Mouse (Mus musculus): ENCODE results near the gene Hdac9.
A peak's percentile ranks its signal among the peaks of the same experiment; 100 is the strongest.
"Not testable (repeated sequence)": the region's sequence is repeated elsewhere in the genome, so short reads cannot be mapped to it uniquely, and the experiment has no call there.

Gene Hdac9

DNA sequence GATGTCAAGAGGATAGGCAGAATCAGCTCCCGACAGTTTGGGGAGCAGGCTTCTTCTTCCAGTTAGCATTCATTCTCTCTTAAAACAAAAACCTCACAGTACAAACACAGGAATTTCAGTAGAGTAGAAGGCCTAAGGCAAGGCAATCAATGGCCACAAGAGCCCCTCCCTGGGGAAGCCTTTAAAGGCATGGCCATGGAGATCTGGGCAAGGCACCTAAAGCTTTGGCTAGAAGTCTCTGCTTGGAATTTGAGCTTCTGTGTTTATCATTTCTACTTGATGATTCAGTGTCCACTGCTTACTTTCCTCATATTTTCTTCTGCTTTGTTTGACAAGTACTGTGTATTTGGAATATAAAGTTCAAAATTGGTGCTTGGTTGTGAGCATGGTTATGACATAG lies 429.2 kb downstream of the Hdac9 start:
- no peak for DNase-seq (ENCODE audit: low spot score in 2 of 2)

DNA sequence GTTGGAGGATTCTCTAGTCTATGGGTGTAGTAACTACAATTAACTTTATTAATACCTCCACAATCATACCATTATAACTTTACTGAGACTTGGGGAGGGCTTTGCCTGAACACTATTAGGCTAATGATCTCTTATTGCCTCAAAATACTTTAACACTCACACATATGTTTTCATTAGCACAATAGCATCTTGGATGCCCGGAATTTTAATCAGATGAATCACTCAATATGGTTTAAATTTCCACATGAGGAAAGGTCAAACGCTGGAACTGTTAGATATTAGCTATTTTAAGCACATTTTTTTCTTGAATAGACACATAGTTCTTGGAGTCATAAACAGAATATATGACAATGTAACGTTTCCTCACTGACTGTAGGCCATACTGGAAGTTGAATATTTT lies 429.9 kb downstream of the Hdac9 start:
- DNase-seq (ENCODE audit: low spot score in 2 of 2), result no peak

DNA sequence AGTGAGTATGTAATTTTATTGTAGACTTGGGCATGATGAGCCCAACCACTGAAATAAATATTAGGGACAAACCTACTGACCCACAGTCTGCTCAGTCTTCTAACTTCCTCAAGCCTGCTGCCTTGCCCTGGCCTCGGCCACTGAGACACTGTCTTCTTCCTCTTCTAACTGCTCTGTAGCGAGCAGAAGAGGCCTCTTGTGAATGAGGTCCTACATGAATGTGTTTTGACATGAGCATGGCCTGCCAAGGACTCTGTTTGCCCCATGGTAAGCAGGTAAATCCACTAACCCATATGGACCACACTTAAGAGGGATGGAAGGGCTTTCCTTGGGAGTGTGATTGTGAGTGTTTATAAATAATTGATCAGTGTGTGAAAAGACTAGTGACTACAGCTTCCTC lies 430.9 kb downstream of the Hdac9 start:
- no peak for DNase-seq (ENCODE audit: low spot score in 2 of 2)

DNA sequence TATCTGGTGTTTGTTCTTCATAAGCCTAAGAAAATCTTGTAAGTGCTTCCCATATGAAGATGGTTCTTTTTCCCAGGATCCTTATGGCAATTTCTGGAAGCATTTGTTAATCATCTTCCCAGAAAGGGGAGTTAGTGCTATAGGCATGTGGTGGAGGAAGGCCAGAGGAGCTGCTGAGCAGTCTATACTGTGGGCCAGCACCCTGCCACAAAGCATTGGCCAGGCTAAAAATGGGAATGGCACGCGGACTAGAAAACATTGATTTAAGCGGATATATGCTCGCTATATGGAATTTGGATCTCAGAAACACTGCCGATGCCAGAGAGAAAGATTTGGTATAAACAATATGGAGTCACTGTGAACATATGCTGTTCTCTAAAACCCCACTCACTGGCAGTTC lies 435.2 kb downstream of the Hdac9 start:
- no peak for DNase-seq (ENCODE audit: low spot score in 2 of 2)

DNA sequence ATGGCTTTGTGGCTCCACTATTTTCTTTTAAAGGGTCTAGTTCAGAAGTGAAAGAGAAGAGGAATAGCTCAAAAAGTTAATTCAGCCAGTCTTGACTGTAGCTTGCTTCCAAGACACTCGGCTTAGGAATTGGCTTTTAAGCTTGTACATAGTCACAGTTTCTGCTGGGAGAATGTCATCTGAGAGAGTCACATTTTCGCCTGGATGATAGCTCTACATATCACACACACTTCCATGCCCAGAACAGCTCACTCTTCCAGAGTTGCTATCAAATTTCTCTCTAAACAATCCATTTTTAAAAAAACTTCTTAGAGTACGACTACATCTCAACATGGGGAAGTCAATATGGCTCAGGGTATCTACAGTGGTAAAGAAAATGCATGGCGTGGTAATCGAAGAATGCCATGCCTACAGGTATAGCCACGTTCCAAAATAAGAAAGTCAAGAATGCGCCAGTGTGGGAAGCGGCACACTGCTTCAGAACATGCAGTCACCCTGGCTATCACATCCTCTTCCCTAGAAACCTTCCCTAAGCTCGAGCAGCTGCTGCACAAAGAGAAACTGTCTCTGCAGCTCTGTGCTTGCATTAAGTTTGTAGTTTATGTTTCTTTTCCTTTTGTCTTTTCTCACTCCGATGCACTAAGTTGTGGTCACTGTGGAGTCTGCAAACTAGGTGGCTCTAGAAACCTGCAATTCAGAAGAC lies 443.8 kb downstream of the Hdac9 start:
- DNase-seq (ENCODE audit: low spot score in 2 of 2), result no peak

DNA sequence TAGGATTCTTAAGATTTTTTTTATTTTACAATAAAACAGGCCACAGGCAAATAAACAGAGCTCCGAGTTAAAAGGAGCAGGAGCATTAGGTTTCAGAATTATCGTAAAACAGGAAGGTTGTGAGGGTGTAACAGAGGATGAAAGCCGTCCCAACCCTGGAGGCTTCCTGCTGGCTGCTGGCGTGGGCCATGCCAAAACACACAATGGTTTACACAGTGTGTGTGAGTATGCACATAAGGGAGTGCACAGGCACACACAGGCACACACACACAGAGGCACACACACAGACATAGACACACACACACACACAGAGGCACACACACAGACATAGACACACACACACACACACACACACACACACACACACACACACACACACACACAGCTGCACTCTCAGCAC lies 444.4 kb downstream of the Hdac9 start:
- DNase-seq (ENCODE audit: low spot score in 2 of 2), result no peak

DNA sequence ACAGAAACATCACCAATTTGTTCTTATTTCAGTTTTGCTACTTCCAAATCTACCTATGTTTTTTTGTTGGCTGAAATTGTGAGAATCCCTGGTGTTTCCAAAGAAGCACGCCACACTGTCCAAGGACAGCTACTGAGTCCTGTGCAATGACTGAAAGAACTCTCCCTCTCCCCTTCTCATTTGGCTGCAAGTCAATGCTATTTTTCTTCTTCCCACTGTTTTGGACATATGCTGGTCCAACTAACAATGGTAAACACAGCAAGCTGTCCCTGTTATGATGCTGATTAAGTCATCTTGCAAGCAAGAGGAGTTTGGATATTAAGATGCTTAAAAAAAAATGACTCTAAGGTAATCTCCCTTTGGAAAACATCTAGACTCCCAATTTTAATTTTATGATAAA lies 455.2 kb downstream of the Hdac9 start:
- DNase-seq (ENCODE audit: low spot score in 2 of 2), result no peak

DNA sequence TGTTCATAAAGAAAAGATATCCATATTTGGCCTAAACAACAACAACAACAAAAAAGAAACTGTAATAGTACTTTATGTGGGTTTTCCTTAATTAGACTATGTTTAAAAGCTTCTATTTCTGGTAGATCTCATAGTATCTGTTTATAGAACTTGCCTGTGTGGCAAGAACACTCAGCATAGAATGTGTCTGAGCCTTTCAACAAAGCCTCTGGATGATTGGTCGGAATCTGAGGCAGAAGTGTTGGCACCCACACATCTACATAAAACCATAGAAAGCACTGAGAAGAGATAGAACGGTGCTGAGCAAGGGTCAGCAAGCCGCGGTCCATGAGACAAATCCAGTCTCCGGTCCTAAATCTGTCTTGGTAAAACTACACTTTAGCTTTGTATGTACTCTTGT lies 464.3 kb downstream of the Hdac9 start:
- no peak for DNase-seq (ENCODE audit: low spot score in 2 of 2)

DNA sequence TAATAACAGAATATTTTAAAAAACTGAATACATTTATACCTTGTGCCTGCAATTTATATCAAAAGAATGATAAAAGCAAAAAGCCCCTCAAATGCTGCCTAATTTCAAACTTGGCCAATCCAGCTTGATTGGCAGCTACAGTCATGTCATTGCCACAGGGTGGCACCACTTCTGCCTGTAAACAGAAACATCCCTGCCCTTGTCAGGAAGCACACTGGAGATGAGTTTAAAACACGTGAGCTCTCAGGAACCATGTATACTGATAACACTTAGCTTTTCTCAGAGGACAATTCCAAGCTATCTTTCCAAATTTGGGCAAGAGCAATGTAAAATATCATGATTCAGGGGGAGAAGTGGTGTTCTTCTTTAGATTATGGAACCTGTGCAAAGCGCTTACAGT lies 465.7 kb downstream of the Hdac9 start:
- no peak for DNase-seq (ENCODE audit: low spot score in 2 of 2)

DNA sequence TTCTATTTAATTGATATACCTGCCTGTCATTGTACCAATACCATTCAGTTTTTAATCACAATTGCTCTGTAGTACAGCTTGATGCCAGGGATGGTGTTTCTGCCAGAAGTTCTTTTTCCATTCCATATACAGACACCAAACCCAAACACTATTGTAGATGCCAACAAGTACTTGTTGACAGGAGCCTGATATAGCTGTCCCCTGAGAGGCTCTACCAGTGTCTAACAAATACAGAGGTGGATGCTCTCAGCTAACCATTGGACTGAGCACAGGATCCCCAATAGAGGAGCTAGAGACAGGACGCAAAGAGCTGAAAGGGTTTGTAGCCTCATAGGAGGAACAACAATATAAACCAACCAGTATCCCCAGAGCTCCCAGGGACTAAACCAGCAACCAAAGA lies 472.2 kb downstream of the Hdac9 start:
- DNase-seq (ENCODE audit: low spot score in 2 of 2), result not testable (repeated sequence)

DNA sequence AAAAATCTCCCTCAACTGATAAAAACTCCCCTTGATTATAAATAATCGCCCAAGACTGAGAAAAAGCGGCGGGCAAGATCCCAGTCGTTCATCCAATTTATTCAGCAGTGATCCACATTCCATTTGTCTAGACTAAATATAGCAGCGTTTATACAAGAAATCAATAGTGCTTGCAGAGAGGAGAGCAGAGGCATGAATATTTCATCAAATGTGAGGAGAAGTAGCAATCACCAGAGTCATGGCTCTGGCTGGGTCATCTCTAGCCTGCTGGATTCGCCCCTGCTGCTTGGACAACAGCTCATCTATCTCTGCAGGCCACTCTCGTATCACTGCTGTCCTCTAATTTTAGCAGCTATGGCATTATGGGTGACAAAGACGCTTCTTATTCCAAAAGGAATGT lies 476.0 kb downstream of the Hdac9 start:
- DNase-seq (ENCODE audit: low spot score in 2 of 2), result no peak

DNA sequence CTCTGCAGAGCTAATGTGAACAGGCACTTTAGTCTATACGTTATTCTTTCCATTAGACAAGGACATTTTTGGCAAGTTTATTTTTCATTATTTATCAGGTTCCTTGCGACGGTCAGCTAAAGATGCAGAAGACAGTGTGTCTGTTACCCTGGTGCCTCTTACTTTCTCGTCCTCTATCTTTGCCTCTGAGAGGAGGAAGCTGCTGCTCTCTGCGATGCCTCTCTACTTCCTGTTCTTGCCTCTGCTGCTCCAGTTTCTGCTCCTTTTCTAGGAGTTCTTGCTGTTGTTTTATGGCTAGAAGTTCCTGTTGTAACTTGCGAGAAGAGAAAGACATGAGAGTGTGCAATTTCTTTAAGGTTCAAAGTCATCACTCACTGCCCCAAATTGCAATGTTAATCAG lies 484.0 kb downstream of the Hdac9 start:
- DNase-seq (ENCODE audit: low spot score in 2 of 2), result no peak

DNA sequence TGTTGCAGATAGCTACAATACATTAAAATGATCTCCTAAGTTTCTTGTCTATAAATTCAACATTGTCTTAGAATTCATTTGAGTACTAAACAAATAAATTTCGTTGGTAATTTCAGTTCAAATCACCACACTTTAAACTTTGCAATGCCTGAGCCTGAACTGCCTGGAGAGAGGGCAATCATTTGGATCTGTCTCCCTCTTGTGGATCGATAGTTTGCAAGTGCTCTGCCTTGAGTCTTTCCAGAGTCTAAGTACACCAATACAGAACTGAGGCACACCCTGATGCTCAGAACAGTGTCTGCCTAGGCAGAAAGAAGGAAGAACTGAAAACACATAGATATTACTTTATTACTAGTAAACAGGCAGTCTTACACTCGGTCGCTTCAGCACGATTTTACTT lies 484.4 kb downstream of the Hdac9 start:
- peak in 1 of 2 experiments; percentile 11 for DNase-seq (ENCODE audit: low spot score in 2 of 2)

DNA sequence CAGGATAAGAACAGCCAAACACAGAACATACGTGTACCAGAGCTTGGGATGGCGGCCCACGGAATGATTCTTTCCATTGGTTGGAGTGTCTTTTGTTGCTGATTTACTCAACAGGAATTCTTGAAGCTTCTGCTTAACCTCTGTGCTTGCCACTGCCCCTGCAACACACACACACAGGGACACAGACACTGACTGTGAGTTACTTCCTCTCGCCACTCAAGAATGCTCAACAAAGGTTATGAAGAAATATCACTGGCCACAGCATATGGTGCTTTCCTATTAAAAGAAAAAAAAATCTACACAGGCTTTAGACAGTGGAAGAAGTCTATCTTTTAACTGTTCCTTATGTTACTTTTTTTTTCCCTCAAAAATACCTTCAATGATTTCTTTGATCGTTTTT lies 485.1 kb downstream of the Hdac9 start:
- no peak for DNase-seq (ENCODE audit: low spot score in 2 of 2)

DNA sequence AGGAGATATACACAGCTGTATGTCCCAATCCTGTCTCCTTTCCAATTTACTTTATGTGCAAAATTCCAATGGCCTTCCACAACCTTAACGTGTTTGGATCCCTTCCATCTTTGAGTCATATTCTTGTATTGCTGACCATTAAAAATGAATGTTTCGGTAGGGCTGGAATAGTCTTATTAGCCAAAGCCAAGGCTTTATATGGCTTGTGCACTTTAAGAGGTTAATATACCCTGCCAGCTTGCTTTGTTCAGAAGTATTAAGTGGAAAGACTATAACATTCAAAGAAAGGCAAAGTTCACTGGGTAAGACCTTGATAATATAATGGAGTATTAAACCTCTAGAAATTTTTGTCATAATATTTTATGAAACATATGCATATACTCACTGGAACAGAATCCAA lies 491.4 kb downstream of the Hdac9 start:
- no peak for DNase-seq (ENCODE audit: low spot score in 2 of 2)

DNA sequence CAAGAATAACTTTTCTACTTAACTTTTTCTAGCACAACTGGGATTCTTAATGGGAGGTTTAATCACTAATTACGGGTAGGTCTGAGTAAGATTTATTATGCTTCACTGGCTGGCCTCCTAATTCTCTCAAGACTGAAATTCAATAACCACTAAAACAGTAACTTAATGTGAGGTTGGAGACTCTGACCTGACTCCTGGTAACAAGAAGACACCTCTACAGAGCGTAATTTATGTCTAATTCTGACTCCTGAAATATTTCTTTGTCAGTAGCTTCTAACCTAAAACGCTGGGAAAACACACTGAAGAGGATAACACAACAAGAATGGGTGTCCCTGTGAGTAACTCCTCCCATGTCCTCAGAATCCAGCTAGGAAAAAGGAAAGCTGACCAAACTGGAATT lies 508.8 kb downstream of the Hdac9 start:
- DNase-seq (ENCODE audit: low spot score in 2 of 2), result no peak

DNA sequence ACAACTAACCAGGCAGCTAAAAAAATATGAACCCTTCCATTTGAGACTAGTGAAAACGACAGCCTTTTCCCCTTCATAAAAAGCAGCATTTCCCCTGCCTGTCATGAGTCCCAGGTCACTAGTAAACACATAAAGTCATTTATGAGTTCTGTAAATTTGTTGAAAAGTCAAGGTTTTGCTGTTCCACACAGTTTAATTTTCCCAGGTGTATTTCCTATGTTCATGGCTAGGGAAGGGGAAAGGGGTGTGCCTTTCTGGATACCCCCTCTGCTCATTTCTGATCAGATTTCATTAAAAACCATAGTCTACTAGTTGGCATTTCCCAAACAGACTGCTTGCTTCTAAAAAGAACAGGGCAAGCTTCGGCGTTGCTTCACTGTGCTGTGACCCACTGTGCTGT lies 509.8 kb downstream of the Hdac9 start:
- DNase-seq (ENCODE audit: low spot score in 2 of 2), result no peak

DNA sequence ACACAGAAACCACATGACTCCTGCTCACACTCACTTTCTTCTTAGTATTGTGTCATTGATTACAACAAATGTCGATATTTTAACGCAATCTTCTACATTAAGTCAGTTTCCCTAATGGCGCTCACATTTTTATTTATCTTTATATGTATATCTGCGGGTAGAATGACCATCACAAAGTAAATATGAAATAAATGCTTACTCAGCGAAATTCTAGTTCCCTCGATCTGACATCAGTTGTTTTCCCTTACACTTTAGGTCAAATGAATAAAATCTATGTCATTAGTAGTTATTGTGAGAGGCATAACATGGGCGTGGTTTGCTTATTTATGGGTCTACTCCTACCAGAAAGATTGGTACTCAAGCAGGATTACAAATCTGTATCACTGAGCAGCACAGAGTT lies 514.8 kb downstream of the Hdac9 start:
- no peak for DNase-seq (ENCODE audit: low spot score in 2 of 2)

DNA sequence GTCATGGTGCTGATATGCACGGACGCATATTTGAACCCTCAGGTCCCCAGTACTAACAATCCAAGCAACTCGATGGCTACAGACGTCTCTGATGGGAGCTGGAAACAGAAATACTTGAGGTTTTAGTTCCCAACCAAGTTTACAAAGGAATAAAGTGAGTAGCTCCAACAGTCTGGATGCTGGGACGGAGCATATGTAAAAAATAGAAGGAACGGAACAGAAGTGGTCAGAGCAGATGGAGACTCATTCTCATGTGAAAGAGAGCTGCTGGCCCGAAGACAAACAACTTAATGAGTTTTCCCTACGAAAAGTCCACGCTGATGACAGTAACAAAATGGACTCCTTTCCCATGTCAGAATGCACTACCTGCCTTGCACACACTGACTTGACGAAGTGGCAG lies 518.3 kb downstream of the Hdac9 start:
- DNase-seq (ENCODE audit: low spot score in 2 of 2), result no peak

DNA sequence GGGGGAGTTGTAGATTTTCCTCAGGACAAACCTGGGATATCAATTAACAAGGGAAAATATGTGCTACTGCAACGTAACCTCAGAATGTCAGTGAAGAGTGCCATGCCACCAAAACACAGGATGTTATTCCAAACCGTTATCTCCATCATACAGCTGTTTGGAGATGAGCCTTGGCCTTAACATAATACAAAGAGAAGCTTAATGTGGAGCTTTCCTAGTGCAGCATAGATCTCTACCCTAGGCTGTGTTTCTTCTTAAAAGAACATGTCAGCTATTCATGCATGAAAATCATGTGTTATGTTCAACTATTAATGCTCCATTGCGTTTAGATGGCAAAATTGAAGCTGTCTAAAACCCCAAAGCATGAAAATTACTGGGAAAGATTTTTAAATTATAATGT lies 522.6 kb downstream of the Hdac9 start:
- DNase-seq (ENCODE audit: low spot score in 2 of 2), result no peak

DNA sequence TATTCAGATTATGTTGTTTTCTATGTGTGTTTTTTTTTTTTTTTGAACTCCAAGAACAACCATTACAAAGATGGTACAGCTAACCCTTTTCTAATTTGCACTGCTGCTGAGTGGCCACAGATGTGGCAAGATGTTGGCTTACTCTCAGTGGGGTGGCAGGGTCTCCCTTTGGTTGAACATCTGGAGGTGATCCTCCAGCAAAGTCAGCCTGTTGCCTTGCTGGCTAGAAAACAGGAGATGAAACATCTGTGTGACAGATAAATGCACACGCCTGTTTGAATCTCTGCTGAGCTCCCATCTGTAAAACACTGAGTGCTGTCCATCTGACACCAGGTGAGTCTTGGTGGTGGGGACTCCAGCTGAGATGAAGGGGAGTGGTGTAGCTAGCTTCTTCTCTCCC lies 537.2 kb downstream of the Hdac9 start:
- DNase-seq (ENCODE audit: low spot score in 2 of 2), result no peak

DNA sequence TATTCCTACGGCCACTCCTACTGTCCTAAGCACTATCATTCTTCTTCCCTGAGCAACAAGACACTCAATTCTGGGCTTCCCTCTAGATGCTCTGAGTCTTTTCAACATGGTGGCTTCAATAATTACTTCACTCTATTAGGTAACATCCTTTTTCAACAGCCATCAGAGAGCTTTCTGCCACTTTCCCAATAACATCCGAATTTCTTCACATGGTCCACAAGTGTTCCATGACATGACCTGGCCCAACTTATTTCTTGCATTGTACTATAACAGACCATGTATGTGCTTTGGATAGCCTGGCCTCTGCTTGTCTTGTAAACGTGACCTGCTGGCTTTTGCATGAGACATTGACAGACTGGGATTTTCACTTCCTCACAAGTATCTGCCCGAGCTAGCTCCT lies 538.3 kb downstream of the Hdac9 start:
- DNase-seq (ENCODE audit: low spot score in 2 of 2), result no peak

DNA sequence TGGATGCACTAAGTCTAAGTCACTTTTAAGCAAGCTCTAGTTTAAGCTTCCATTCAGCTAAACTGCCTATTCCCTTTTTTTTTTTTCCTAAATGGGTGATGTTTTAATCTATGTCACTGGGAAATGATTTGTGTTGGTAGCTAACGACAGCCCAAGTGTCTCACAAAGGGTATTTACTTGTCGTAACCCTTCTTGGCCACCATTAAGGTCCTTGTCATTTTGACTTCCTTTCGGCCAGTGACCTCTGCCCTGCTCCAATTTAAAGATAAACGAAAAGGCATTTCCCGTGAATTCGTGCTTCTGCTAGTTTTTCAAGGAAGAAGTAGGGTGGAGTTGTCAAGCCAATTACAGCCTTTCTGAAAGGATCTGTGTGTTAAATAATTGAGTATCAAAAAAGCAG lies 565.0 kb downstream of the Hdac9 start:
- no peak for DNase-seq (ENCODE audit: low spot score in 2 of 2)

DNA sequence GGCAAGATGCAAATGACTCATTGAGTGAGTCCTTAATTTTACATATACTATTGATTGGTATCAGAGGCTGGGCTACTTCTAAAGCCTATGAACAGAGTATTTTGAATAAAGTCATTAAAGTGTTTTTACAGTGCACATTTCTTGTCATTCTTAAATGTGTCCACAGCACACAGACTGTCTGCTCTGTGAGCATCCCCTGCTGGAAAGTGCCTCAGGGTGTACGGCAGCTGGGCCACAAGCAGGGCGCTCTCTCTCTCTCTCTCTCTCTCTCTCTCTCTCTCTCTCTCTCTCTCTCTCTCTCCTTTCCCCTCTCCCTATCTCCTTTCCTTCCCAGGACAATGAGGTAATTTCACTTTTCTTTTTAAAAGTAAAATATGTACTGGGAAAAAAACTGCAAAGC lies 569.4 kb downstream of the Hdac9 start:
- no peak for DNase-seq (ENCODE audit: low spot score in 2 of 2)

DNA sequence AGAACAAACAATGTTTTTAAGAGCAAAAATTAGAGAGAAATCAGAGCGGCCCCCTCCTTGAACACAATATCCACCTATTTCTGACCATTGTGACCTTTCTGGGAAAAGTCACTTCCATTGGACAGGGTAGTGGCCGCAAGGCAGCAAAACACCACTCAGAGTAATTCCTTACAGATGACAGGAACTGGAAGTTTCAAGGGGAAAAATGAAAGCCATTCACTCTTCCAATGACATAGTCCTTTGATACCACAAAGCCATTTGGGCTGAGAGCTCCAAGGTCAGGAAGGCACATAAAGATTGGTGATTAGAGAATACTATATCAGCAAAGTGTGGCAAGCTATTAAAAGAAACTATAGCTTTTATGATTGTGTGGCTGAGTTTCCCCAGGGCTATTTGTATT lies 574.1 kb downstream of the Hdac9 start:
- no peak for DNase-seq (ENCODE audit: low spot score in 2 of 2)
